Mouse (Mus musculus) stomach, embryonic 14.5 days (tissue): Measurements from ENCODE around the gene Ybx3. TPM values are rescaled to one million over a fixed set of nuclear protein-coding genes. Genes with fewer than 3 reads are reported as not detected.
A peak's percentile ranks its signal among the peaks of the same experiment; 100 is the strongest.

Experiments used
- ATAC-seq: fragments of 200-750 bp; cut with Nextera tagmentation; 2 replicates; pipeline ENCODE4 v1.8.0; 2017; ENCODE audit warnings: low read depth, moderate TSS enrichment; ENCODE audit not compliant: insufficient number of reproducible peaks, insufficient read depth, low FRiP score
- H3K27ac ChIP-seq: fragments of 300-500 bp; sonication (generic); 2 replicates; pipeline ENCODE4 v1.5.1; 2014; ENCODE audit warnings: mild to moderate bottlenecking, low read length, moderate library complexity, mixed read lengths
- H3K27me3 ChIP-seq: fragments of 300-500 bp; sonication (generic); 2 replicates; pipeline ENCODE4 v1.6.1; 2014; ENCODE audit warnings: low read length, control low read depth, mixed read lengths; ENCODE audit not compliant: control insufficient read depth, insufficient read depth
- H3K36me3 ChIP-seq: fragments of 300-500 bp; sonication (generic); 2 replicates; pipeline ENCODE4 v1.6.1; 2014; ENCODE audit warnings: mild to moderate bottlenecking, control low read depth, low read length, moderate library complexity, mixed read lengths; ENCODE audit not compliant: control insufficient read depth, insufficient read depth
- H3K4me1 ChIP-seq: fragments of 300-500 bp; sonication (generic); 2 replicates; pipeline ENCODE4 v1.6.1; 2014; ENCODE audit warnings: low read length, control low read depth, mixed read lengths; ENCODE audit not compliant: control insufficient read depth, insufficient read depth
- H3K4me2 ChIP-seq: fragments of 300-500 bp; sonication (generic); replicated peaks from 2 replicates; pipeline ENCODE4 v1.6.1; 2014; ENCODE audit warnings: low read depth, low read length, control low read depth
- H3K4me3 ChIP-seq: fragments of 300-500 bp; sonication (generic); 2 replicates; pipeline ENCODE4 v1.5.1; 2014; ENCODE audit warnings: low read depth, low read length, control low read depth
- H3K9ac ChIP-seq: fragments of 300-500 bp; sonication (generic); replicated peaks from 2 replicates; pipeline ENCODE4 v1.6.1; 2014; ENCODE audit warnings: low read depth, mild to moderate bottlenecking, control low read depth, low read length, moderate library complexity, mixed read lengths
- H3K9me3 ChIP-seq: fragments of 300-500 bp; sonication (generic); 2 replicates; pipeline ENCODE4 v1.6.1; 2016; ENCODE audit warnings: low read depth, low read length, control low read depth; ENCODE audit not compliant: control insufficient read depth
- WGBS: fragments of 180-500 bp; shearing (Covaris S2); extraction: QIAGEN DNeasy Blood & Tissue Kit; methylation state at CpG from one replicate; pipeline ENCODE4 v1.1.7; 2014; 5-methylcytosine and 5-hydroxymethylcytosine counted together
- polyA plus RNA-seq: library from polyadenylated mRNA; unstranded; fragments of >200 nt; fragmentation: Nextera tagmentation; extraction: Ambion mirVana; gene quantifications from 2 replicates; pipeline ENCODE4 v1.2.1, GENCODE M21; 2014

The Ybx3 gene
- polyA plus RNA-seq: 50.3 and 53.1 TPM in 2 replicates

- peak within 1 kb of the TSS; percentile 70 for H3K4me3 ChIP-seq
- peaks cover 11% of the 10 kb centered on the region for H3K4me1 ChIP-seq
- peak within 1 kb of the TSS; percentile 85 for H3K9ac ChIP-seq
- ATAC-seq: peak; percentile 95
- peak within 1 kb of the TSS; percentile 80; the same call in 1 of the 2 replicates for H3K27ac ChIP-seq
- under 1% methylated on average over 55 of the region's 107 CpGs for WGBS
- no peaks in the 10 kb centered on the region for H3K36me3 ChIP-seq
- no peaks in the 10 kb centered on the region for H3K9me3 ChIP-seq
- no peaks in the 10 kb centered on the region for H3K27me3 ChIP-seq
- peak within 1 kb of the TSS; percentile 81 for H3K4me2 ChIP-seq
Measured at GRCm38 (mm10) chr6:131388040-131389021, at the start of gene Ybx3. Ybx3 (minus strand) TSS chr6:131388476.

GRCm38 (mm10) chr6:131436626-131437025 lies 48.4 kb upstream of the Ybx3 start:
- Histone ChIP-seq H3K4me2 (no peak overlapping the region), H3K27me3 (no peaks in the 10 kb centered on the region), H3K9ac (no peak overlapping the region), H3K27ac (no peak overlapping the region), H3K9me3 (no peaks in the 10 kb centered on the region), H3K4me3 (no peak overlapping the region), H3K4me1 (no peaks in the 10 kb centered on the region), H3K36me3 (no peaks in the 10 kb centered on the region)
- ATAC-seq: no peak

- no peak for ATAC-seq
- WGBS: 54% methylated on average over 1 of the region's 1 CpGs
Measured at GRCm38 (mm10) chr6:131434088-131434487, 45.8 kb upstream of the Ybx3 start.

GRCm38 (mm10) chr6:131433153-131434048 lies 45.1 kb upstream of the Ybx3 start:
- Histone ChIP-seq H3K9ac (peak overlapping the region; percentile 22; the same call in 1 of the 2 replicates), H3K36me3 (no peaks in the 10 kb centered on the region), H3K9me3 (no peaks in the 10 kb centered on the region), H3K27ac (no peak overlapping the region), H3K4me3 (peak overlapping the region; percentile 31), H3K27me3 (no peaks in the 10 kb centered on the region), H3K4me1 (no peaks in the 10 kb centered on the region), H3K4me2 (peak overlapping the region; percentile 86)
- WGBS: 8% methylated on average over 39 of the region's 39 CpGs
- ATAC-seq: no peak

More at GRCm38 (mm10) chr6:131434088-131434487, 45.8 kb upstream of the Ybx3 start:
- Histone ChIP-seq H3K4me3 (peak overlapping the region; percentile 31), H3K9ac (no peak overlapping the region), H3K4me1 (no peaks in the 10 kb centered on the region), H3K9me3 (no peaks in the 10 kb centered on the region), H3K4me2 (peak overlapping the region; percentile 86), H3K27ac (no peak overlapping the region), H3K36me3 (no peaks in the 10 kb centered on the region), H3K27me3 (no peaks in the 10 kb centered on the region)

- Histone ChIP-seq H3K9me3 (no peaks in the 10 kb centered on the region), H3K4me1 (no peaks in the 10 kb centered on the region), H3K4me3 (no peak overlapping the region), H3K27ac (no peak overlapping the region), H3K27me3 (no peaks in the 10 kb centered on the region), H3K9ac (no peak overlapping the region), H3K4me2 (no peak overlapping the region), H3K36me3 (no peaks in the 10 kb centered on the region)
- no peak for ATAC-seq
- WGBS: 65% methylated on average over 3 of the region's 3 CpGs
Measured at GRCm38 (mm10) chr6:131421572-131421971, 33.3 kb upstream of the Ybx3 start.

GRCm38 (mm10) chr6:131419614-131420013 lies 31.3 kb upstream of the Ybx3 start:
- 83% methylated on average over 3 of the region's 3 CpGs for WGBS
- Histone ChIP-seq H3K27me3 (no peaks in the 10 kb centered on the region), H3K27ac (no peak overlapping the region)

GRCm38 (mm10) chr6:131418770-131419169 lies 30.5 kb upstream of the Ybx3 start:
- no peak overlapping the region for H3K4me3 ChIP-seq
- no peaks in the 10 kb centered on the region for H3K27me3 ChIP-seq
- H3K4me1 ChIP-seq: no peaks in the 10 kb centered on the region
- H3K27ac ChIP-seq: no peak overlapping the region
- H3K9me3 ChIP-seq: no peaks in the 10 kb centered on the region
- H3K4me2 ChIP-seq: no peak overlapping the region
- no peaks in the 10 kb centered on the region for H3K36me3 ChIP-seq
- H3K9ac ChIP-seq: no peak overlapping the region
- peak; percentile 42; the same call in 1 of the 2 replicates for ATAC-seq

More at GRCm38 (mm10) chr6:131419614-131420013, 31.3 kb upstream of the Ybx3 start:
- no peak for ATAC-seq
- H3K9me3 ChIP-seq: no peaks in the 10 kb centered on the region
- no peaks in the 10 kb centered on the region for H3K4me1 ChIP-seq
- H3K4me2 ChIP-seq: no peak overlapping the region
- H3K9ac ChIP-seq: no peak overlapping the region
- no peaks in the 10 kb centered on the region for H3K36me3 ChIP-seq
- no peak overlapping the region for H3K4me3 ChIP-seq
